Mouse (Mus musculus): ENCODE results near the gene Parp16. TPM values are rescaled to one million over a fixed set of nuclear protein-coding genes. Genes with fewer than 3 reads are reported as not detected.
"Not testable (repeated sequence)": the region's sequence is repeated elsewhere in the genome, so short reads cannot be mapped to it uniquely, and the experiment has no call there.

The Parp16 gene
- polyA plus RNA-seq, 1 experiment: 3.9 TPM

GRCm38 (mm10) chr9:65275810-65276530 is 80.8 kb downstream of the Parp16 start:
- no peak for DNase-seq (ENCODE audit: extremely low spot score in 1 of 2, low spot score in 1 of 2)

GRCm38 (mm10) chr9:65281536-65282151 is 86.5 kb downstream of the Parp16 start:
- DNase-seq (ENCODE audit: extremely low spot score in 1 of 2, low spot score in 1 of 2): peak in 1 of 2 experiments; percentile 37

DNA sequence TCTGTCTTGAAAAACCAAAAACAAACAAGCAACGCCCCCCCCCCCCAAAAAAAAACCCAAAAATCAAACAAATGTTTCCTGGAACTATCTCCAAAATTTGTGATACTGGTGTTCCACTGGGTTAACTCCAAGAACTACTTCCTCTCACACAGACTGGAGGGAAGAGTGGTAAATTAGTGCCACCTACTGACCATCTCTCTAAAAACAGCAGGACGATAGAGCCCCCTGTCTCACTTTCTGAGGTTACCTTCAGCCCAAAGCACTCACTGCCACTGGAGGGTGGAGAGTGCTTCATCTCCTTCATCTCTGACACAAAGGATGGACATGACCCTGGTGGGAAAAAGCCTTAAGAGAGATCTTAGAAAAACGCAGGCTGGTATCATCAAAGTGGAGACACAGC is 88.1 kb downstream of the Parp16 start:
- DNase-seq (ENCODE audit: extremely low spot score in 1 of 2, low spot score in 1 of 2): peak in 1 of 2 experiments; percentile 71

DNA sequence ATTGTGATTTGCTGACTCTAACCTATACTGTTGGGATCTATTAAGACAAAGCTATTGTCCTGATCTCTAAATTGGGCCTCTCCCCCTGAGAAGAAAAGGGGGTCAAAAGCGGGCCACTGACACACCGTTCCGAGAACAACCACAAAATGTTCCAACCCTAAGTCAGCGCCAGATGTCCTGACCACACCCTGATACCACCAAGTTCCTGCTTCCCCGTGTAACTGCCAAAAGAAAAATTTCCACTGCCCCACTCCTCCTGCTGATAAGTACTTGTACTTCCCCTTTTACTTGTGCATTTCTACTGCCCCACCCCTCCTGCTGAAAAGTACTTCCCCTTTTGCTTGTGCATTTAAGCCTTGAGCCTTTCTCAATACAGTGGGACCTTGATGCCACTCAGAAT is 93.1 kb downstream of the Parp16 start:
- not testable (repeated sequence) for DNase-seq (ENCODE audit: extremely low spot score in 1 of 2, low spot score in 1 of 2)

Other genes with a start within 250 kb of the Parp16 start
- gene Slc24a1, start 243.7 kb upstream of the Parp16 start, polyA plus RNA-seq (2012; rRNA removed): 0.08 and 0.14 TPM in 2 replicates
- gene Ints14, start 234.4 kb upstream of the Parp16 start, polyA plus RNA-seq (2012; rRNA removed): 19.2 and 20.4 TPM in 2 replicates
- gene Hacd3, start 173.7 kb upstream of the Parp16 start, polyA plus RNA-seq (2012; rRNA removed): 140 and 153 TPM in 2 replicates
- 73.5 and 76.7 TPM in 2 replicates for gene Dpp8, start 162.9 kb upstream of the Parp16 start, polyA plus RNA-seq (2012; rRNA removed)
- gene Igdcc4, start 93.9 kb upstream of the Parp16 start, polyA plus RNA-seq (2012; rRNA removed): 27.7 and 30.9 TPM in 2 replicates
- 2.6 and 3.1 TPM in 2 replicates for gene Igdcc3, start 54.2 kb upstream of the Parp16 start, polyA plus RNA-seq (2012; rRNA removed)
- gene Cilp, start 69.8 kb downstream of the Parp16 start, polyA plus RNA-seq (2012; rRNA removed): 0.08 TPM in 2 replicates
- 19.1 and 22.2 TPM in 2 replicates for gene Clpx, start 98.9 kb downstream of the Parp16 start, polyA plus RNA-seq (2012; rRNA removed)
- 16.8 and 16.9 TPM in 2 replicates for gene Pdcd7, start 150.8 kb downstream of the Parp16 start, polyA plus RNA-seq (2012; rRNA removed)
- 4.6 and 4.9 TPM in 2 replicates for gene Ubap1l, start 165.7 kb downstream of the Parp16 start, polyA plus RNA-seq (2012; rRNA removed)
- gene Kbtbd13, start 196.3 kb downstream of the Parp16 start, polyA plus RNA-seq (2012; rRNA removed): 0.17 and 0.34 TPM in 2 replicates
- gene Rasl12, start 203.2 kb downstream of the Parp16 start, polyA plus RNA-seq (2012; rRNA removed): 6.9 and 7.4 TPM in 2 replicates
- gene Slc51b, start 227.6 kb downstream of the Parp16 start, polyA plus RNA-seq (2012; rRNA removed): not detected in 2 replicates
- 19.7 and 20.1 TPM in 2 replicates for gene Mtfmt, start 240.4 kb downstream of the Parp16 start, polyA plus RNA-seq (2012; rRNA removed)